Comparison of ENCODE assay signal across 9 mouse cellular contexts in genomic region chr19:10634872-10635318, GRCm38 (mm10). TPM values are rescaled to one million over a fixed set of nuclear protein-coding genes. Genes with fewer than 3 reads are reported as not detected.
A peak's percentile ranks its signal among the peaks of the same experiment; 100 is the strongest.
DNase-seq lines count a peak whose midpoint lies in the region; ATAC-seq and TF ChIP-seq lines count a peak whose summit lies in the region.
"Had no signal": no experiment of that assay in that cellular context is flagged by ENCODE, and none has a peak within 500 bp of the region (broad histone marks: within the 10 kb centered on the region; RNA-seq: fewer than 3 reads in every experiment).

No protein-coding gene starts in this region.

- ATAC-seq in embryonic facial prominence, embryonic 14.5 days (ENCODE audit: low read depth): peak; percentile 86
- peak; percentile 89 for ATAC-seq in heart, embryonic 12.5 days (ENCODE audit: insufficient number of reproducible peaks, low FRiP score)
- peak; percentile 82 for ATAC-seq in kidney, embryonic 14.5 days (ENCODE audit: low FRiP score, low TSS enrichment)
- peak; percentile 75 for ATAC-seq in limb, embryonic 12.5 days (ENCODE audit: insufficient number of reproducible peaks, insufficient read depth, low FRiP score, low TSS enrichment, low read depth)
- ATAC-seq in midbrain, embryonic 12.5 days (ENCODE audit: low FRiP score, low read depth): peak; percentile 79

- H3K9ac ChIP-seq in embryonic facial prominence, embryonic 14.5 days (ENCODE audit: low read depth, low read length): peak overlapping the region; percentile 66
- H3K9ac ChIP-seq in heart, embryonic 12.5 days: peak overlapping the region; percentile 73
- H3K9ac ChIP-seq in kidney, embryonic 14.5 days (ENCODE audit: low read depth, low read length): peak overlapping the region; percentile 60; the same call in 1 of the 2 replicates
- H3K9ac ChIP-seq in limb, embryonic 12.5 days (replicated peaks): peak overlapping the region; percentile 63; the same call in 1 of the 2 replicates
- peak overlapping the region; percentile 43 for H3K9ac ChIP-seq in midbrain, embryonic 12.5 days (replicated peaks)

- no peak for TF ChIP-seq CTCF in gastrocnemius, adult 2 months (IDR thresholded peaks at IDR 0.05)

- intact Hi-C loops in gastrocnemius, adult 2 months (cut with DNase I): no loop called here

- peaks cover 12% of the 10 kb centered on the region; the same call in 1 of the 2 replicates for H3K4me1 ChIP-seq in embryonic facial prominence, embryonic 14.5 days (ENCODE audit: control insufficient read depth, insufficient read depth, low read length)
- peaks cover 16% of the 10 kb centered on the region for H3K4me1 ChIP-seq in heart, embryonic 12.5 days (replicated peaks)
- H3K4me1 ChIP-seq in kidney, embryonic 14.5 days (ENCODE audit: control insufficient read depth, insufficient read depth, low read length): peaks cover 6% of the 10 kb centered on the region; the same call in 1 of the 2 replicates
- peaks cover 11% of the 10 kb centered on the region for H3K4me1 ChIP-seq in limb, embryonic 12.5 days (replicated peaks)
- peaks cover 14% of the 10 kb centered on the region for H3K4me1 ChIP-seq in midbrain, embryonic 12.5 days

- no peaks in the 10 kb centered on the region for H3K9me3 ChIP-seq in embryonic facial prominence, embryonic 14.5 days (ENCODE audit: control insufficient read depth, low read length)
- no peaks in the 10 kb centered on the region for H3K9me3 ChIP-seq in heart, embryonic 12.5 days (replicated peaks)
- H3K9me3 ChIP-seq in kidney, embryonic 14.5 days (ENCODE audit: control insufficient read depth, low read length): no peaks in the 10 kb centered on the region
- H3K9me3 ChIP-seq in limb, embryonic 12.5 days: no peaks in the 10 kb centered on the region
- H3K9me3 ChIP-seq in midbrain, embryonic 12.5 days: no peaks in the 10 kb centered on the region

- no peaks in the 10 kb centered on the region; the same call in 1 of the 2 replicates for H3K27me3 ChIP-seq in embryonic facial prominence, embryonic 14.5 days (replicated peaks; ENCODE audit: control insufficient read depth, insufficient read depth, low read length)
- peaks cover 4% of the 10 kb centered on the region; the same call in 1 of the 2 replicates for H3K27me3 ChIP-seq in heart, embryonic 12.5 days (replicated peaks)
- no peaks in the 10 kb centered on the region for H3K27me3 ChIP-seq in kidney, embryonic 14.5 days (ENCODE audit: control insufficient read depth, insufficient read depth, low read length)
- no peaks in the 10 kb centered on the region for H3K27me3 ChIP-seq in limb, embryonic 12.5 days
- H3K27me3 ChIP-seq in midbrain, embryonic 12.5 days: peaks cover 21% of the 10 kb centered on the region

- DNase-seq in gastrocnemius, adult 2 months: peak; percentile 58
- no peak for DNase-seq in gastrocnemius, adult 8-10 months (ENCODE audit: low spot score in 2 of 2)
- peak; percentile 78 for DNase-seq in embryonic facial prominence, embryonic 14.5 days (ENCODE audit: low spot score)
- peak; percentile 47 to 63 for DNase-seq in spleen, postnatal 10 days (ENCODE audit: low spot score in 2 of 2)

- peak overlapping the region; percentile 68 for H3K4me3 ChIP-seq in gastrocnemius, adult 2 months
- H3K4me3 ChIP-seq in embryonic facial prominence, embryonic 14.5 days (ENCODE audit: low read depth, low read length): peak overlapping the region; percentile 47
- peak overlapping the region; percentile 53 for H3K4me3 ChIP-seq in heart, embryonic 12.5 days
- peak overlapping the region; percentile 34 for H3K4me3 ChIP-seq in kidney, embryonic 14.5 days (ENCODE audit: low read length)
- peak overlapping the region; percentile 46 for H3K4me3 ChIP-seq in limb, embryonic 12.5 days (replicated peaks)
- peak overlapping the region; percentile 42 for H3K4me3 ChIP-seq in midbrain, embryonic 12.5 days

- peaks cover 20% of the 10 kb centered on the region for H3K36me3 ChIP-seq in embryonic facial prominence, embryonic 14.5 days (ENCODE audit: control insufficient read depth, insufficient read depth, low read length)
- H3K36me3 ChIP-seq in heart, embryonic 12.5 days: peaks cover 21% of the 10 kb centered on the region
- H3K36me3 ChIP-seq in kidney, embryonic 14.5 days (ENCODE audit: control insufficient read depth, insufficient read depth, low read length): peaks cover 13% of the 10 kb centered on the region
- peaks cover 20% of the 10 kb centered on the region for H3K36me3 ChIP-seq in limb, embryonic 12.5 days
- peaks cover 21% of the 10 kb centered on the region for H3K36me3 ChIP-seq in midbrain, embryonic 12.5 days

- peak overlapping the region; percentile 93 for H3K4me2 ChIP-seq in embryonic facial prominence, embryonic 14.5 days (ENCODE audit: low read depth, low read length)
- peak overlapping the region; percentile 98 for H3K4me2 ChIP-seq in heart, embryonic 12.5 days
- H3K4me2 ChIP-seq in kidney, embryonic 14.5 days (replicated peaks; ENCODE audit: low read depth, low read length): peak overlapping the region; percentile 77
- H3K4me2 ChIP-seq in limb, embryonic 12.5 days: peak overlapping the region; percentile 93
- peak overlapping the region; percentile 66 for H3K4me2 ChIP-seq in midbrain, embryonic 12.5 days (replicated peaks)

- 4% methylated on average over 20 of the region's 21 CpGs for WGBS in embryonic facial prominence, embryonic 14.5 days
- WGBS in heart, embryonic 12.5 days: 6% methylated on average over 21 of the region's 21 CpGs
- 3% methylated on average over 21 of the region's 21 CpGs for WGBS in kidney, embryonic 14.5 days
- WGBS in limb, embryonic 12.5 days: 5% methylated on average over 21 of the region's 21 CpGs
- WGBS in midbrain, embryonic 12.5 days: 6% methylated on average over 21 of the region's 21 CpGs

- 0 out of 2 replicates have a peak overlapping the region, but pooled peaks have one; percentile 48 for H3K27ac ChIP-seq in gastrocnemius, adult 2 months
- H3K27ac ChIP-seq in embryonic facial prominence, embryonic 14.5 days (replicated peaks; ENCODE audit: low read depth, low read length): peak overlapping the region; percentile 39; the same call in 1 of the 2 replicates
- no peak overlapping the region for H3K27ac ChIP-seq in heart, embryonic 12.5 days (ENCODE audit: poor library complexity, severe bottlenecking)
- H3K27ac ChIP-seq in kidney, embryonic 14.5 days (ENCODE audit: low read depth, low read length): no peak overlapping the region
- H3K27ac ChIP-seq in limb, embryonic 12.5 days: peak overlapping the region; percentile 56
- H3K27ac ChIP-seq in midbrain, embryonic 12.5 days (replicated peaks): no peak overlapping the region

RNA-seq across cellular contexts. Expression of gene Vwce, which starts 0.9 kb away (rescaled TPM):
- total RNA-seq in gastrocnemius, adult 2 months (2021): not detected
- not detected for total RNA-seq in gastrocnemius, adult 8-10 months (2022)
- polyA plus RNA-seq in embryonic facial prominence, embryonic 14.5 days (2014; fragmentation: Nextera tagmentation; extraction: Ambion mirVana): 1.5 and 1.8 TPM in 2 replicates
- 0.34 and 0.85 TPM in 2 replicates for polyA plus RNA-seq in heart, embryonic 12.5 days (2016; fragmentation: Nextera tagmentation; extraction: Ambion mirVana)
- 1.2 and 2.0 TPM in 2 replicates for polyA plus RNA-seq in kidney, embryonic 14.5 days (2014; fragmentation: Nextera tagmentation; extraction: Ambion mirVana)
- 2.9 and 3.5 TPM in 2 replicates for polyA plus RNA-seq in limb, embryonic 12.5 days (2016; fragmentation: Nextera tagmentation; extraction: Ambion mirVana)
- 0.33 and 0.54 TPM in 2 replicates for polyA plus RNA-seq in midbrain, embryonic 12.5 days (2016; fragmentation: Nextera tagmentation; extraction: Ambion mirVana)

RNA-seq across cellular contexts. Expression of gene Tkfc, which starts 29.4 kb away (rescaled TPM):
- 1 to 10 TPM; 3.0 to 4.5 TPM for total RNA-seq in gastrocnemius, adult 2 months (2021)
- 1 to 10 TPM; 3.5 to 4.5 (median 3.6) TPM for total RNA-seq in gastrocnemius, adult 8-10 months (2022)
- polyA plus RNA-seq in embryonic facial prominence, embryonic 14.5 days (2014; fragmentation: Nextera tagmentation; extraction: Ambion mirVana): 13.9 and 15.4 TPM in 2 replicates
- polyA plus RNA-seq in heart, embryonic 12.5 days (2016; fragmentation: Nextera tagmentation; extraction: Ambion mirVana): 11.9 and 12.4 TPM in 2 replicates
- 21.5 and 30.0 TPM in 2 replicates for polyA plus RNA-seq in kidney, embryonic 14.5 days (2014; fragmentation: Nextera tagmentation; extraction: Ambion mirVana)
- 17.4 and 18.2 TPM in 2 replicates for polyA plus RNA-seq in limb, embryonic 12.5 days (2016; fragmentation: Nextera tagmentation; extraction: Ambion mirVana)
- 22.9 and 25.0 TPM in 2 replicates for polyA plus RNA-seq in midbrain, embryonic 12.5 days (2016; fragmentation: Nextera tagmentation; extraction: Ambion mirVana)

RNA-seq across cellular contexts. Expression of gene Ddb1, which starts 29.8 kb away (rescaled TPM):
- total RNA-seq in gastrocnemius, adult 2 months (2021): 100 to 1,000 TPM; 128 to 132 TPM
- total RNA-seq in gastrocnemius, adult 8-10 months (2022): 100 to 1,000 TPM; 116 to 144 (median 125) TPM
- 349 and 405 TPM in 2 replicates for polyA plus RNA-seq in embryonic facial prominence, embryonic 14.5 days (2014; fragmentation: Nextera tagmentation; extraction: Ambion mirVana)
- polyA plus RNA-seq in heart, embryonic 12.5 days (2016; fragmentation: Nextera tagmentation; extraction: Ambion mirVana): 339 and 347 TPM in 2 replicates
- polyA plus RNA-seq in kidney, embryonic 14.5 days (2014; fragmentation: Nextera tagmentation; extraction: Ambion mirVana): 238 and 353 TPM in 2 replicates
- 467 and 486 TPM in 2 replicates for polyA plus RNA-seq in limb, embryonic 12.5 days (2016; fragmentation: Nextera tagmentation; extraction: Ambion mirVana)
- 406 and 413 TPM in 2 replicates for polyA plus RNA-seq in midbrain, embryonic 12.5 days (2016; fragmentation: Nextera tagmentation; extraction: Ambion mirVana)

RNA-seq across cellular contexts. Expression of gene Pga5, which starts 43.0 kb away (rescaled TPM):
- not detected for total RNA-seq in gastrocnemius, adult 2 months (2021)
- not detected for total RNA-seq in gastrocnemius, adult 8-10 months (2022)
- polyA plus RNA-seq in embryonic facial prominence, embryonic 14.5 days (2014; fragmentation: Nextera tagmentation; extraction: Ambion mirVana): 0.14 TPM in 1 of 2 replicates, not detected in the other
- not detected in 2 replicates for polyA plus RNA-seq in heart, embryonic 12.5 days (2016; fragmentation: Nextera tagmentation; extraction: Ambion mirVana)
- polyA plus RNA-seq in kidney, embryonic 14.5 days (2014; fragmentation: Nextera tagmentation; extraction: Ambion mirVana): not detected in 2 replicates
- polyA plus RNA-seq in limb, embryonic 12.5 days (2016; fragmentation: Nextera tagmentation; extraction: Ambion mirVana): not detected in 2 replicates
- polyA plus RNA-seq in midbrain, embryonic 12.5 days (2016; fragmentation: Nextera tagmentation; extraction: Ambion mirVana): not detected in 2 replicates
- total RNA-seq: layer of hippocampus, postnatal 14 days had no signal

RNA-seq across cellular contexts. Expression of gene Vps37c, which starts 53.6 kb away (rescaled TPM):
- 10 to 100 TPM; 20.7 to 26.3 TPM for total RNA-seq in gastrocnemius, adult 2 months (2021)
- 10 to 100 TPM; 21.1 to 33.7 (median 28.3) TPM for total RNA-seq in gastrocnemius, adult 8-10 months (2022)
- polyA plus RNA-seq in embryonic facial prominence, embryonic 14.5 days (2014; fragmentation: Nextera tagmentation; extraction: Ambion mirVana): 34.8 and 35.9 TPM in 2 replicates
- 29.0 and 31.2 TPM in 2 replicates for polyA plus RNA-seq in heart, embryonic 12.5 days (2016; fragmentation: Nextera tagmentation; extraction: Ambion mirVana)
- 18.9 and 31.7 TPM in 2 replicates for polyA plus RNA-seq in kidney, embryonic 14.5 days (2014; fragmentation: Nextera tagmentation; extraction: Ambion mirVana)
- polyA plus RNA-seq in limb, embryonic 12.5 days (2016; fragmentation: Nextera tagmentation; extraction: Ambion mirVana): 27.6 and 33.4 TPM in 2 replicates
- 30.5 and 31.9 TPM in 2 replicates for polyA plus RNA-seq in midbrain, embryonic 12.5 days (2016; fragmentation: Nextera tagmentation; extraction: Ambion mirVana)

Comparison
In these comparisons a context has a peak if more than half of its experiments do, and no peak if none do; other contexts are left out.
1. DNase-seq: peak in gastrocnemius, adult 2 months (single experiment), embryonic facial prominence, embryonic 14.5 days (single experiment) and spleen, postnatal 10 days (2 of 2); none in gastrocnemius, adult 8-10 months (0 of 2).
2. H3K27ac ChIP-seq: peak in gastrocnemius, adult 2 months (single experiment), embryonic facial prominence, embryonic 14.5 days (single experiment) and limb, embryonic 12.5 days (single experiment); none in heart, embryonic 12.5 days (single experiment), kidney, embryonic 14.5 days (single experiment) and midbrain, embryonic 12.5 days (single experiment).
3. Peak in every context shown above with its lines, with median percentiles within 50 percentile points of each other: H3K4me3 ChIP-seq, ATAC-seq, H3K4me2 ChIP-seq and H3K9ac ChIP-seq.